Mouse (Mus musculus) small intestine, adult 2 months (tissue): ENCODE results near the gene Sh3pxd2a.

ENCODE experiments used
- CTCF ChIP-seq: fragments of 200-500 bp; IDR thresholded peaks from 2 replicates; pipeline ENCODE4 v1.5.1; 2012; ENCODE audit warnings: low read depth, mild to moderate bottlenecking, control low read depth, inconsistent platforms, low read length, moderate library complexity, mixed read lengths; ENCODE audit not compliant: insufficient replicate concordance, insufficient read length; ENCODE audit errors: extremely low read depth
- POLR2A ChIP-seq: fragments of 200-500 bp; IDR thresholded peaks from 2 replicates; pipeline ENCODE4 v1.6.1; 2012; ENCODE audit warnings: low read depth, mild to moderate bottlenecking, control low read depth, inconsistent platforms, low read length, moderate library complexity

- TF ChIP-seq CTCF (no peak), POLR2A (no peak)
These were observed 144.5 kb downstream of the Sh3pxd2a start for GRCm38 (mm10) chr19:47319521-47320330.
